Mouse (Mus musculus): ENCODE data around the gene Dok3. TPM values are rescaled to one million over a fixed set of nuclear protein-coding genes. Genes with fewer than 3 reads are reported as not detected.
"Not testable (repeated sequence)": the region's sequence is repeated elsewhere in the genome, so short reads cannot be mapped to it uniquely, and the experiment has no call there.

Dok3 gene
- polyA plus RNA-seq (2015; fragmentation: Nextera tagmentation; extraction: Ambion mirVana), result 1.7 and 1.8 TPM in 2 replicates

GRCm38 (mm10) chr13:55529198-55529915, at the start of gene Dok3:
Gene Dok3, minus strand, starts transcription at chr13:55529296.
- H3K9me3 ChIP-seq (replicated peaks; ENCODE audit: low read length), result no peaks in the 10 kb centered on the region
- ATAC-seq (replicated peaks; ENCODE audit: low FRiP score, low read depth) (peak; percentile 36), DNase-seq (ENCODE audit: low spot score) (no peak)
- H3K27me3 ChIP-seq (ENCODE audit: insufficient read depth, low read length), result no peaks in the 10 kb centered on the region
- H3K9ac ChIP-seq (ENCODE audit: low read depth, low read length), result no peak within 1 kb of the TSS
- no peak for TF ChIP-seq CTCF (IDR thresholded peaks at IDR 0.05; ENCODE audit: low read depth)
- no peaks in the 10 kb centered on the region for H3K4me1 ChIP-seq (replicated peaks; ENCODE audit: insufficient read depth, low read length)
- H3K4me3 ChIP-seq (replicated peaks; ENCODE audit: low read depth, low read length), result no peak within 1 kb of the TSS
- H3K27ac ChIP-seq, result no peak within 1 kb of the TSS
- H3K4me2 ChIP-seq (ENCODE audit: low read length), result no peak within 1 kb of the TSS
- WGBS, result 73% methylated on average over 8 of the region's 8 CpGs
- peaks cover 36% of the 10 kb centered on the region; the same call in 1 of the 2 replicates for H3K36me3 ChIP-seq (ENCODE audit: insufficient read depth, low read length)

GRCm38 (mm10) chr13:55578086-55578485, 49.0 kb upstream of the Dok3 start:
- no peak overlapping the region for H3K27ac ChIP-seq
- 76% methylated on average over 4 of the region's 4 CpGs for WGBS
- no peak overlapping the region for H3K4me3 ChIP-seq (replicated peaks; ENCODE audit: low read depth, low read length)
- no peak for TF ChIP-seq CTCF (IDR thresholded peaks at IDR 0.05; ENCODE audit: low read depth)
- no peak overlapping the region for H3K4me2 ChIP-seq (ENCODE audit: low read length)
- H3K36me3 ChIP-seq (ENCODE audit: insufficient read depth, low read length), result no peaks in the 10 kb centered on the region
- ATAC-seq (replicated peaks; ENCODE audit: low FRiP score, low read depth), result no peak
- DNase-seq (ENCODE audit: low spot score), result no peak
- H3K27me3 ChIP-seq (ENCODE audit: insufficient read depth, low read length), result no peaks in the 10 kb centered on the region
- no peaks in the 10 kb centered on the region for H3K9me3 ChIP-seq (replicated peaks; ENCODE audit: low read length)
- H3K4me1 ChIP-seq (replicated peaks; ENCODE audit: insufficient read depth, low read length), result no peaks in the 10 kb centered on the region
- no peak overlapping the region for H3K9ac ChIP-seq (ENCODE audit: low read depth, low read length)

GRCm38 (mm10) chr13:55576872-55577271, 47.8 kb upstream of the Dok3 start:
- H3K9ac ChIP-seq (ENCODE audit: low read depth, low read length); DNase-seq (ENCODE audit: low spot score); ATAC-seq (replicated peaks; ENCODE audit: low FRiP score, low read depth); H3K27me3 ChIP-seq (ENCODE audit: insufficient read depth, low read length); H3K27ac ChIP-seq; H3K4me1 ChIP-seq (replicated peaks; ENCODE audit: insufficient read depth, low read length); H3K36me3 ChIP-seq (ENCODE audit: insufficient read depth, low read length); H3K9me3 ChIP-seq (replicated peaks; ENCODE audit: low read length); H3K4me3 ChIP-seq (replicated peaks; ENCODE audit: low read depth, low read length); H3K4me2 ChIP-seq (ENCODE audit: low read length): not testable (repeated sequence)
- 93% methylated on average over 7 of the region's 7 CpGs for WGBS

- ATAC-seq (replicated peaks; ENCODE audit: low FRiP score, low read depth), result no peak
- WGBS, result 63% methylated on average over 5 of the region's 5 CpGs
Observed at GRCm38 (mm10) chr13:55575932-55576331, 46.8 kb upstream of the Dok3 start.

GRCm38 (mm10) chr13:55574321-55574720, 45.2 kb upstream of the Dok3 start:
- Histone ChIP-seq H3K4me3 (replicated peaks; ENCODE audit: low read depth, low read length) (no peak overlapping the region), H3K9ac (ENCODE audit: low read depth, low read length) (no peak overlapping the region), H3K36me3 (ENCODE audit: insufficient read depth, low read length) (no peaks in the 10 kb centered on the region), H3K9me3 (replicated peaks; ENCODE audit: low read length) (no peaks in the 10 kb centered on the region), H3K27me3 (ENCODE audit: insufficient read depth, low read length) (no peaks in the 10 kb centered on the region), H3K4me1 (replicated peaks; ENCODE audit: insufficient read depth, low read length) (peaks cover 9% of the 10 kb centered on the region), H3K27ac (no peak overlapping the region), H3K4me2 (ENCODE audit: low read length) (no peak overlapping the region)
- WGBS, result 63% methylated on average over 5 of the region's 5 CpGs
- ATAC-seq (replicated peaks; ENCODE audit: low FRiP score, low read depth) (no peak), DNase-seq (ENCODE audit: low spot score) (no peak)
- TF ChIP-seq CTCF (IDR thresholded peaks at IDR 0.05; ENCODE audit: low read depth), result no peak

More at GRCm38 (mm10) chr13:55575932-55576331, 46.8 kb upstream of the Dok3 start:
- Histone ChIP-seq H3K27ac (no peak overlapping the region), H3K36me3 (ENCODE audit: insufficient read depth, low read length) (no peaks in the 10 kb centered on the region), H3K4me2 (ENCODE audit: low read length) (no peak overlapping the region), H3K9ac (ENCODE audit: low read depth, low read length) (no peak overlapping the region), H3K4me1 (replicated peaks; ENCODE audit: insufficient read depth, low read length) (0 out of 2 replicates have a peak, but pooled peaks cover 3% of the 10 kb centered on the region), H3K27me3 (ENCODE audit: insufficient read depth, low read length) (no peaks in the 10 kb centered on the region), H3K4me3 (replicated peaks; ENCODE audit: low read depth, low read length) (no peak overlapping the region), H3K9me3 (replicated peaks; ENCODE audit: low read length) (no peaks in the 10 kb centered on the region)
- no peak for DNase-seq (ENCODE audit: low spot score)
- TF ChIP-seq CTCF (IDR thresholded peaks at IDR 0.05; ENCODE audit: low read depth), result no peak

- DNase-seq (ENCODE audit: low spot score) (no peak), ATAC-seq (replicated peaks; ENCODE audit: low FRiP score, low read depth) (no peak)
- WGBS, result 96% methylated on average over 2 of the region's 2 CpGs
- no peaks in the 10 kb centered on the region for H3K36me3 ChIP-seq (ENCODE audit: insufficient read depth, low read length)
- no peaks in the 10 kb centered on the region for H3K9me3 ChIP-seq (replicated peaks; ENCODE audit: low read length)
- no peak within 1 kb of the TSS for H3K4me3 ChIP-seq (replicated peaks; ENCODE audit: low read depth, low read length)
- H3K9ac ChIP-seq (ENCODE audit: low read depth, low read length), result no peak within 1 kb of the TSS
- H3K4me1 ChIP-seq (replicated peaks; ENCODE audit: insufficient read depth, low read length), result peaks cover 12% of the 10 kb centered on the region
- no peak for TF ChIP-seq CTCF (IDR thresholded peaks at IDR 0.05; ENCODE audit: low read depth)
- H3K27ac ChIP-seq, result no peak within 1 kb of the TSS
- no peak within 1 kb of the TSS for H3K4me2 ChIP-seq (ENCODE audit: low read length)
- no peaks in the 10 kb centered on the region for H3K27me3 ChIP-seq (ENCODE audit: insufficient read depth, low read length)
Observed at GRCm38 (mm10) chr13:55573432-55573831, 44.3 kb upstream of the Dok3 start, which contains the start of gene Tmed9. Gene Tmed9, plus strand, starts transcription at chr13:55573732.
